Mouse (Mus musculus): ENCODE measurements at regions not wholly inside any gene's neighbourhood (a gene's known extent, or its start where the extent isn't known, plus 50 kb on each side); places are given as distances from the start of the nearest gene placed in this dataset.
A peak's percentile ranks its signal among the peaks of the same experiment; 100 is the strongest.

- Histone ChIP-seq H3K36me3 (replicated peaks) (no peaks in the 10 kb centered on the region), H3K9me3 (no peaks in the 10 kb centered on the region), H3K4me3 (no peak overlapping the region), H3K27ac (no peak overlapping the region), H3K9ac (no peak overlapping the region), H3K4me1 (peaks cover 12% of the 10 kb centered on the region), H3K27me3 (replicated peaks) (no peaks in the 10 kb centered on the region), H3K4me2 (no peak overlapping the region)
- ATAC-seq (replicated peaks): no peak
- 91% methylated on average over 4 of the region's 4 CpGs for WGBS
Measured at GRCm38 (mm10) chr2:173349910-173350309, 73.6 kb upstream of the Pmepa1 start.

DNA sequence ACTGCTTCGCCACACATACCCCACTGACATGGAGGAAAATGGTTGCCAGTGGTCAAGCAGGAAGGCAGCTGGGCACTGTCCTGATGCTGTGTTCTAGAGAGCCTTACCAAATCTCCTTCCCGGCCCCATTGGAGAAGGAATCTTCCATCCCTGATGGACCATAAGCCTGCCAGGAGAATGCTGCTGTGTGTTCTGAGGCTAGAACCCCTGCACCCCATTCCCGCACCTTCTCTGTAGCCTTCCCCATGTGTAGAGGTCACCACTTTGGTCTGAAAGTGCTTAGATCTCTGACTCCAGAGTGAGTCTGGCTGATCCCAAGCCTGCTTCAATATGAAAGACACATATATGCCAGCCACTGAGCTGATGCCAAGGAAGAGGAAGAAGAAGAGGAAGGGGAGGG lies 74.1 kb upstream of the Pmepa1 start:
- Histone ChIP-seq H3K27me3 (replicated peaks) (no peaks in the 10 kb centered on the region), H3K9me3 (no peaks in the 10 kb centered on the region), H3K9ac (no peak overlapping the region), H3K36me3 (replicated peaks) (no peaks in the 10 kb centered on the region), H3K4me3 (no peak overlapping the region), H3K27ac (no peak overlapping the region), H3K4me1 (peaks cover 12% of the 10 kb centered on the region), H3K4me2 (no peak overlapping the region)
- 98% methylated on average over 3 of the region's 3 CpGs for WGBS
- no peak for ATAC-seq (replicated peaks)

DNA sequence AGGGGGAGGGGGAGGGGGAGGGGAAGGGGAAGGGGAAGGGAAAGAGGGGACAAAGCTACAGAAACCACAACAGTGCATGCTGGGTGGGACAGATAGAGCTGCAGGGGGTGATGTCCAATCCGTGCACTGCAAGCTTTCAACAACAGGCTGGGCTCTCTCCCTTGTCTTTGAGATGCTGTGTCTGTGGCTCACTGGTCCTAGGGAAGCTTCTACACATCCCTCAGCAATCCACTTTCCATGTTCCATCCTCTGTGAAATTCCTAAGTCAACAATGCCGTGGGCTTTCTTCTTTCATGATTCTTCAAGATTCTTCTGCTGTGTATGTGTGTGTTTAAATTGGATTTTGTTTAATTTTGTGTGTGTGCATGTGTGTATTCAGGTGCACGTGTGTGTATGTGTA lies 74.5 kb upstream of the Pmepa1 start:
- H3K36me3 ChIP-seq (replicated peaks): no peaks in the 10 kb centered on the region
- WGBS: 71% methylated on average over 3 of the region's 3 CpGs
- no peak overlapping the region for H3K27ac ChIP-seq
- no peak overlapping the region for H3K4me2 ChIP-seq
- H3K4me1 ChIP-seq: peaks cover 12% of the 10 kb centered on the region
- H3K9me3 ChIP-seq: no peaks in the 10 kb centered on the region
- H3K9ac ChIP-seq: no peak overlapping the region
- H3K27me3 ChIP-seq (replicated peaks): no peaks in the 10 kb centered on the region
- ATAC-seq (replicated peaks): no peak
- no peak overlapping the region for H3K4me3 ChIP-seq

- peak; percentile 43; the same call in 1 of the 2 replicates for ATAC-seq (replicated peaks)
- H3K27ac ChIP-seq: peak overlapping the region; percentile 50
- peaks cover 12% of the 10 kb centered on the region for H3K4me1 ChIP-seq
- no peaks in the 10 kb centered on the region for H3K36me3 ChIP-seq (replicated peaks)
- 64% methylated on average over 18 of the region's 18 CpGs for WGBS
- H3K9me3 ChIP-seq: no peaks in the 10 kb centered on the region
- no peak overlapping the region for H3K4me2 ChIP-seq
- no peak overlapping the region for H3K4me3 ChIP-seq
- no peaks in the 10 kb centered on the region for H3K27me3 ChIP-seq (replicated peaks)
- no peak overlapping the region for H3K9ac ChIP-seq
Measured at GRCm38 (mm10) chr2:173351831-173352755, 75.8 kb upstream of the Pmepa1 start.

DNA sequence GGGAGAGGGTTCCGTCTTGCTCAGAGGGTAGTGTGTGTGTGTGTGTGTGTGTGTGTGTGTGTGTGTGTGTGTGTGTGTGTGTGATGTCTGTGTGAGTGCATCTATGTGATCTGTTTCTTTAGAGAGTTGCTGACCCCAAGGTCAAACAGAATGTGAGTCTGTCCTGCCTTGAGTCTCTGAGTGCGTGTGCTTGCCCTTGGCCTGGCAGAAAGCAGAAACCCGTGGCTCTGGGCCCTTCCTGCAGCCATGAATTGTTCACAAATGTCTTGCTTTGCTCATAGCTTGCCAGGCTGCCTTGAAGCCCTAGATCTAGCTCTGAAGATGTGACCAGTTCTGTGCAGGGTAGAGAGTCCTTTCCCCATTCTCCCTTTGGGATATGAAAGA lies 76.4 kb upstream of the Pmepa1 start:
- H3K27me3 ChIP-seq (replicated peaks): no peaks in the 10 kb centered on the region
- no peak for ATAC-seq (replicated peaks)
- no peaks in the 10 kb centered on the region for H3K36me3 ChIP-seq (replicated peaks)
- no peak overlapping the region for H3K4me2 ChIP-seq
- no peak overlapping the region for H3K27ac ChIP-seq
- no peaks in the 10 kb centered on the region for H3K9me3 ChIP-seq
- peaks cover 12% of the 10 kb centered on the region for H3K4me1 ChIP-seq
- 50% methylated on average over 3 of the region's 3 CpGs for WGBS
- H3K4me3 ChIP-seq: no peak overlapping the region
- H3K9ac ChIP-seq: no peak overlapping the region

DNA sequence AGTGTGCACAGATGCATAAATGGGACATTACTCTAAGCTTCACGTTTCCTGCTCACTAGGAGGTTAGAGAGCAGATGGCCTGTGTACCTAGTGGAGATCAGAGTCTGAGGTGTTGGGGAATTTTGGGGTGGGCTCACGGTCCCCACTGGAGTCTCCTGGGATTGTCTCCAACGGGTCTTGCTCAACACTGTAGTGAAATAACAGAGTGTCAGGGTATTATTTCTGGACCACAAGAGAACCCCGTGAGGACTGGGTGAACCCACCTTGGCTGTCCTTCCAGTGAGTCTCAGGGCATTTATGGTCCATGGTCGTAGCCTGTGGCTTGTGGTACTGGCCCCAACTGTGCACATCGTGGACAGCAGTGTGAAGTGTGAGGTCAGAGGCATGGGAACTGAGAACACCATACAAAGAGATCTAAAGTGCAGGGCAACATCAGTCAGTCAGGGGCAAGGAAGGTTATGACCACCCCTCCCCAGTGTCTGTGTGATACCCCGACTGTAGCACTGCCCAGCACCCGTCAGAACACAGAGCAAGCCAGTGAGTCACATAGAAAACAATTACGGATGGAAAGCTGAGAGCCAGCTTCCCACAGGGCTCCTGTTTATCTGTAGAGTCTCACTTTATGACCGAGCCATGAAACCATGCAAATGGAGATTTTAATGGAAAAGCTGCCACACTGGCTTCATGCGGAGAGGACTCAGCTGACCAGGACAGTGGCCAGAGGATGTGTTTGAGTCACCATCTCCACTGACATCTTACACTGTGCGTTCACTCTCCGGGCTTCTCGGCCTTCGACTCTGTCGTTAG lies 77.3 kb upstream of the Pmepa1 start:
- 72% methylated on average over 16 of the region's 16 CpGs for WGBS
- no peak for ATAC-seq (replicated peaks)
- no peaks in the 10 kb centered on the region for H3K27me3 ChIP-seq (replicated peaks)

GRCm38 (mm10) chr2:173356786-173357185 lies 80.5 kb upstream of the Pmepa1 start:
- Histone ChIP-seq H3K4me2 (no peak overlapping the region), H3K4me1 (peaks cover 10% of the 10 kb centered on the region), H3K9ac (no peak overlapping the region), H3K27me3 (replicated peaks) (no peaks in the 10 kb centered on the region), H3K9me3 (no peaks in the 10 kb centered on the region), H3K27ac (no peak overlapping the region), H3K4me3 (no peak overlapping the region), H3K36me3 (replicated peaks) (no peaks in the 10 kb centered on the region)
- WGBS: 63% methylated on average over 5 of the region's 5 CpGs
- no peak for ATAC-seq (replicated peaks)

More for the DNA sequence above, 77.3 kb upstream of the Pmepa1 start:
- Histone ChIP-seq H3K4me3 (no peak overlapping the region), H3K4me2 (no peak overlapping the region), H3K9ac (no peak overlapping the region), H3K27ac (no peak overlapping the region), H3K4me1 (peaks cover 12% of the 10 kb centered on the region), H3K9me3 (no peaks in the 10 kb centered on the region), H3K36me3 (replicated peaks) (no peaks in the 10 kb centered on the region)

DNA sequence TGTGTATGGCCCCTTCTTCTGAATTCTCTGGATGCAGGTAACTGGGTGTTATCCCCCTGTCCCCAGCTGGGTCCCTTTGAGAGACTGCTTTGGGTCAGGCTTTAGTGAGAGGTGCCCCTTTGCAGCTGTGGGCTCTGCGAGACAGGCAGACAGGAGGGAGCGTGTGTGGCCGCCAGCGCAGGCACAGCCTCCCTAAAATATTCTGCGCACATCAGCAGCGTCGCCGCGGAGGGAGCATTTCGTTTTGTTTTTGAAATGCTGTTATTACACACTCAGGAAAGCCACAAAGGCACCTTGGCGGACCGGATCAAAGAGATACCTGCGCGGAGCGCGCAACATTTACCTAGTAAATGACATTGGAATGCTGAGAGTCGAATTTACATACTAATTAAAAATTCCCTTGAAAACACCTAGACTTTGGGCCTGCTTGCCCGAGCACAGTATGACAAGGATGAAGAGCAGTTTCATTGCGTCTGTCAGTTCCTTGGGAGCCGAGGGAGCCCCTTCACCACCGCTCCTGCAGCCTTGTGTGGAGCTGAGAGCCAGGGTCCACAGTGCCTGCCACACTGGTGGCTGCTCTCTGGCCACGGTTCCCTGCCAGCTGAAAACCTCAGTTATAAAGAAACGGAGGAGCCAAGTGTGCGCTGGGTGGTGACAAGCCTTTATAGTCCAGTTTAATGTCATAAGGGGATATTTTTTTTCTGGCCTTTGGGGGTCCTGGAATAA lies 89.3 kb upstream of the Pmepa1 start:
- 7% methylated on average over 24 of the region's 24 CpGs for WGBS
- peak; percentile 66 for ATAC-seq (replicated peaks)
- Histone ChIP-seq H3K27ac (peak overlapping the region; percentile 57), H3K27me3 (replicated peaks) (no peaks in the 10 kb centered on the region; the same call in 1 of the 2 replicates), H3K36me3 (replicated peaks) (no peaks in the 10 kb centered on the region), H3K4me3 (peak overlapping the region; percentile 16), H3K4me2 (peak overlapping the region; percentile 43), H3K4me1 (peaks cover 18% of the 10 kb centered on the region; the same call in 1 of the 2 replicates), H3K9me3 (no peaks in the 10 kb centered on the region), H3K9ac (peak overlapping the region; percentile 4; the same call in 1 of the 2 replicates)

- Histone ChIP-seq H3K4me3 (no peak overlapping the region), H3K27ac (no peak overlapping the region), H3K9ac (no peak overlapping the region), H3K27me3 (replicated peaks) (no peaks in the 10 kb centered on the region; the same call in 1 of the 2 replicates), H3K4me1 (peaks cover 18% of the 10 kb centered on the region; the same call in 1 of the 2 replicates), H3K9me3 (no peaks in the 10 kb centered on the region), H3K36me3 (replicated peaks) (no peaks in the 10 kb centered on the region), H3K4me2 (no peak overlapping the region)
- ATAC-seq (replicated peaks): no peak
- WGBS: 80% methylated on average over 11 of the region's 11 CpGs
Measured at GRCm38 (mm10) chr2:173366734-173367133, 90.4 kb upstream of the Pmepa1 start.

- Histone ChIP-seq H3K27me3 (replicated peaks) (no peaks in the 10 kb centered on the region; the same call in 1 of the 2 replicates), H3K27ac (no peak overlapping the region), H3K9me3 (no peaks in the 10 kb centered on the region), H3K36me3 (replicated peaks) (no peaks in the 10 kb centered on the region), H3K4me3 (no peak overlapping the region), H3K4me2 (no peak overlapping the region), H3K9ac (no peak overlapping the region), H3K4me1 (peaks cover 18% of the 10 kb centered on the region; the same call in 1 of the 2 replicates)
- ATAC-seq (replicated peaks): no peak
- WGBS: 53% methylated on average over 7 of the region's 7 CpGs
Measured at GRCm38 (mm10) chr2:173368899-173369298, 92.6 kb upstream of the Pmepa1 start.

DNA sequence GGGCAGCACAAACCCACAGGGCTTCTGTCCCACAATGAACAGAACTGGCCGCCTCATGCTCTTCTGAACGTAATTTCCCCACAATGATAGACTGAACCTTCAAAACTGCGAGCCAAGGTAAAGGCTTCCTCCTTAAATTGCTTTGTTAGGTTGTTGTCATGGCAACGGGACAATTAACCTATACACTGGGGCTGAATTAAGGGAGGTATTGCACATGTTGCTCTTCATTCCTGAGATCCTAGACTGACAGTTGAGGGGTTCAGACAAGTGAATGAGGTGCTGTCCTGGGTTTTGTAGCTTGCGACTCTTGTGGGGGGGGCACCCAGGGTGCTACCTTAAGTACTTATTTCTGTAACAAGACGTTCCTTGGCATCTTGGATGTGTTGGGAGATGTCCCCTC lies 100.6 kb upstream of the Pmepa1 start:
- H3K4me3 ChIP-seq: no peak overlapping the region
- H3K9ac ChIP-seq: no peak overlapping the region
- H3K36me3 ChIP-seq (replicated peaks): no peaks in the 10 kb centered on the region
- H3K27me3 ChIP-seq (replicated peaks): no peaks in the 10 kb centered on the region
- peaks cover 1% of the 10 kb centered on the region; the same call in 1 of the 2 replicates for H3K4me1 ChIP-seq
- no peak for ATAC-seq (replicated peaks)
- WGBS: 71% methylated on average over 6 of the region's 6 CpGs
- H3K4me2 ChIP-seq: no peak overlapping the region
- no peaks in the 10 kb centered on the region for H3K9me3 ChIP-seq
- H3K27ac ChIP-seq: no peak overlapping the region
